Mouse (Mus musculus) embryonic fibroblast, embryonic 13.5 days (primary cell): ENCODE results near the gene Vav2.
A peak's percentile ranks its signal among the peaks of the same experiment; 100 is the strongest.

Experiments
- CTCF ChIP-seq: IDR thresholded peaks from 2 replicates; pipeline ENCODE4 v1.5.1; 2011; ENCODE audit warnings: mild to moderate bottlenecking, control low read depth, low read length, moderate library complexity, borderline replicate concordance; ENCODE audit not compliant: insufficient read depth
- POLR2A ChIP-seq: IDR thresholded peaks from 2 replicates; pipeline ENCODE4 v1.6.1; 2011; ENCODE audit warnings: low read depth, mild to moderate bottlenecking, control low read depth, low read length, moderate library complexity

- no peak for TF ChIP-seq CTCF
- TF ChIP-seq POLR2A: peak; percentile 17; the same call in 1 of the 2 replicates
Measured at GRCm38 (mm10) chr2:27474621-27475484, 48.0 kb upstream of the Vav2 start.
